Mouse (Mus musculus) hindbrain, embryonic 14.5 days (tissue): Measurements from ENCODE around the gene Itga9. TPM values are rescaled to one million over a fixed set of nuclear protein-coding genes. Genes with fewer than 3 reads are reported as not detected.

Source experiments
- ATAC-seq: fragments of 200-750 bp; cut with Nextera tagmentation; 2 replicates; pipeline ENCODE4 v1.8.0; 2017; ENCODE audit warnings: moderate number of reproducible peaks, mild to moderate bottlenecking, moderate TSS enrichment, moderate library complexity; ENCODE audit not compliant: low FRiP score
- DNase-seq: peaks from one replicate; pipeline ENCODE4 v3.0.0-alpha.2; 2015; ENCODE audit warnings: low spot score
- H3K27ac ChIP-seq: fragments of 300-500 bp; sonication (generic); 2 replicates; pipeline ENCODE4 v1.5.1; 2014; ENCODE audit warnings: mild to moderate bottlenecking, moderate library complexity
- H3K27me3 ChIP-seq: fragments of 300-500 bp; sonication (generic); 2 replicates; pipeline ENCODE4 v1.6.1; 2014; ENCODE audit warnings: mild to moderate bottlenecking, low read length, mixed read lengths; ENCODE audit not compliant: control insufficient read depth, insufficient read depth
- H3K36me3 ChIP-seq: fragments of 300-500 bp; sonication (generic); replicated peaks from 2 replicates; pipeline ENCODE4 v1.6.1; 2014; ENCODE audit not compliant: control insufficient read depth, insufficient read depth
- H3K4me1 ChIP-seq: fragments of 300-500 bp; sonication (generic); replicated peaks from 2 replicates; pipeline ENCODE4 v1.6.1; 2014; ENCODE audit warnings: antibody characterized with exemption, low read length, mixed read lengths; ENCODE audit not compliant: control insufficient read depth, insufficient read depth
- H3K4me2 ChIP-seq: fragments of 300-500 bp; sonication (generic); replicated peaks from 2 replicates; pipeline ENCODE4 v1.6.1; 2014; ENCODE audit warnings: mild to moderate bottlenecking, moderate library complexity
- H3K4me3 ChIP-seq: fragments of 300-500 bp; sonication (generic); replicated peaks from 2 replicates; pipeline ENCODE4 v1.5.1; 2014; ENCODE audit warnings: mild to moderate bottlenecking, low read length
- H3K9ac ChIP-seq: fragments of 300-500 bp; sonication (generic); 2 replicates; pipeline ENCODE4 v1.6.1; 2014
- H3K9me3 ChIP-seq: fragments of 300-500 bp; sonication (generic); 2 replicates; pipeline ENCODE4 v1.6.1; 2016; ENCODE audit warnings: low read length; ENCODE audit not compliant: control insufficient read depth
- WGBS: fragments of 180-500 bp; shearing (Covaris S2); extraction: QIAGEN DNeasy Blood & Tissue Kit; methylation state at CpG from one replicate; pipeline ENCODE4 v1.1.7; 2014; 5-methylcytosine and 5-hydroxymethylcytosine counted together
- polyA plus RNA-seq: library from polyadenylated mRNA; unstranded; fragments of >200 nt; fragmentation: Nextera tagmentation; extraction: Ambion mirVana; gene quantifications from 2 replicates; pipeline ENCODE4 v1.2.1, GENCODE M21; 2014

Gene Itga9
- polyA plus RNA-seq, 1 experiment from 2014 or later = 4.4 TPM

DNA sequence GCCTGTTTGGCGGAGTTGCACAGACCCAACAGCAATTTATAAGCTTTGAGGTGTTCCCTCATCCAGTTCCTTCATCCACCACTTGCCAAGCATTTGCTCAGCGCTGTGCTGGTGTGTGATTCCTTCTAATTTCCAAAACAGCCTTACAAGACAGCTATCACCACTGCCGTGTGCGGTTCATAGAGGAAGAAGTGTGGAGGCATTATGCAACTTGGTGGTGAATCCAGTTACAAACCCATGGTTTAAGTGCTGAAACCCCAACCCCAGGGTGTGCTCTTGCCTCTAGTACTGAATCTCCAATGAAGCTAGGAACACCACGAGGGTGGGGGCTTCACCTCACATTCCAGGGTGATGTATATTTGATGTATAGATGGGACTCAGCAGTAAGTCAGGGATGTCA, 53.3 kb downstream of the Itga9 start:
- Histone ChIP-seq H3K4me3 (no peak overlapping the region), H3K27me3 (no peaks in the 10 kb centered on the region), H3K27ac (no peak overlapping the region), H3K4me2 (no peak overlapping the region), H3K9ac (no peak overlapping the region), H3K36me3 (no peaks in the 10 kb centered on the region), H3K9me3 (no peaks in the 10 kb centered on the region), H3K4me1 (no peaks in the 10 kb centered on the region)
- WGBS = 89% methylated on average over 5 of the region's 5 CpGs
- DNase-seq = no peak
- no peak for ATAC-seq

DNA sequence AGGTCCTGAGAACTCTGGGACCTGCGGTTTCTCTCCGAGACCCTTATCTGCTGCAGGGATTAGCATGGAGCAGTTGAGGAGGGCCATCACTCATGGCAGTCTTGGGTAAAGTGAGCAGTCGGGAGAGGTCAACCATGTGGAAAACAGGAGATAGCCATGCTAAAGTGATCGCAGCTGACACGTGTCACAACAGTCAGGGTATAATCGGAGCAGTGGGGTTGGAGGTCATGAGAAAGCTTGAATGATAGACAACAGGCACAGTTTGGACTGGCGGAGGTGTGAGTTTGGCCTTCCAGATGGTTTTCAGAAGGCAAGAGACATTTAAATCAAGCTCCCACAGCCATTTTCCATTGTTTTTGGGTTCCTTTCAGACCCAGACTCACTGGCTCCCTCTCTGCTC, 53.8 kb downstream of the Itga9 start:
- Histone ChIP-seq H3K9me3 (no peaks in the 10 kb centered on the region), H3K9ac (no peak overlapping the region), H3K36me3 (no peaks in the 10 kb centered on the region), H3K4me3 (no peak overlapping the region), H3K4me1 (no peaks in the 10 kb centered on the region), H3K27me3 (no peaks in the 10 kb centered on the region), H3K4me2 (no peak overlapping the region), H3K27ac (no peak overlapping the region)
- no peak for ATAC-seq
- no peak for DNase-seq
- 88% methylated on average over 7 of the region's 7 CpGs for WGBS

DNA sequence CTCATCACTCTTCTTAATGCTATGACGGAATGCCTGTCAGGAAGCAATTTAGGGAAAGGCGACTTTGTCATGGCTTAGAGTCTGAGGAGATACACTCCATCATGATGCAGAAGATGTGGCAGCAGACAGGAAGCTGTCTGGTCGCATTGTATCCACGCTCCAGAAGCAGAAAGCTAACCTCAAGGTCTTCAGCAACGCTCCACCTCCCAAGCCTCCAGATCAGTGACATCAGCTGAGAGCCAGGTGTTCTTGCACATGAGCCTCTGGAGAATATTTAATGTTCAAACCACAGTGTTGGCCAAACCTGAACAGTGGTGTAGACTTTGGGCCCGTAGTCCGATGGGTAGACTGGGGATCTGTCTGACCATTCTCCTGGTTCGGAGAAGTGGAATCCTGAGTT, 55.5 kb downstream of the Itga9 start:
- no peaks in the 10 kb centered on the region for H3K4me1 ChIP-seq
- H3K4me3 ChIP-seq = no peak overlapping the region
- no peaks in the 10 kb centered on the region for H3K27me3 ChIP-seq
- H3K9me3 ChIP-seq = no peaks in the 10 kb centered on the region
- DNase-seq (no peak), ATAC-seq (no peak)
- no peak overlapping the region for H3K9ac ChIP-seq
- 91% methylated on average over 8 of the region's 8 CpGs for WGBS
- no peak overlapping the region for H3K4me2 ChIP-seq
- H3K27ac ChIP-seq = no peak overlapping the region
- no peaks in the 10 kb centered on the region for H3K36me3 ChIP-seq

DNA sequence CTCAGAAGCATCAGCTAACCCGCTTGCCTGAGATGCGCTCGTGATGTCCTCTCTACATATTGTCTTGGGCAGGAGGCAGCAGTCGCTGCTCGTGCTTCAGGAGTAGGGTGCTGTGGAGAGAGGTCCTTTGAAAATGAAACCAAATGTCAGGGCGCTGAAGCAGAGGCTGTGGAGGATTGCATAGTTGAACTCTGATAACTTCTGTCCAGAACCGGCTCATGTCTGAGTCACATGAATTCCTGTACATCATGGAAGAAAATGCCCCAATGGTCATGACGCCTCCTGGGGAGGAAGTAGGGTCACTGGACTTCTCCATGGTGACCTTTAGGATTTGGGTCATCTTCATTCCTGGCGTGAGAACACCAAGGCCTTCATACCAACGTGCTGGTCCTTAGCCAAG, 56.0 kb downstream of the Itga9 start:
- 91% methylated on average over 10 of the region's 10 CpGs for WGBS
- H3K4me2 ChIP-seq = no peak overlapping the region
- no peaks in the 10 kb centered on the region for H3K27me3 ChIP-seq
- DNase-seq = no peak
- no peaks in the 10 kb centered on the region for H3K9me3 ChIP-seq
- no peak for ATAC-seq
- H3K27ac ChIP-seq = no peak overlapping the region
- no peaks in the 10 kb centered on the region for H3K4me1 ChIP-seq
- H3K36me3 ChIP-seq = no peaks in the 10 kb centered on the region
- H3K4me3 ChIP-seq = no peak overlapping the region
- H3K9ac ChIP-seq = no peak overlapping the region

DNA sequence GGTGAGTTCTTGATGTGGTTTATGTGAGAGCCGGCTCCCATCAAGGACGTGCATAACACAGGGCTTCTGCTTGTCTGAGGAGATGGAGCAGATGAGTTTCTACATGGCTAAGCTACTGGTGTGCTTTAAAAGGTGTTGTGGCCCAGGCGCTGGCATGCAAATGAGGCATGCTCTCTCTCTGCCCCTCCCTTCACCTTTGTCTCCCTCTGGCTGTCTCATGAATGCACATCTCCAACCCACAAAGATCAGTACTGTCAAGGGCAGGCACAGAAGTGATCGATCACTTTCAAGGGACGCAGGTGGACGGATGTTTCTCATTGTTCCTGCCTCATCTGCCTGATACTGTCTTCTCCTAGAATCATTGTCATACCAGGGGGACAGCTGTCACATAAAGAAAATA, 57.4 kb downstream of the Itga9 start:
- Histone ChIP-seq H3K9me3 (no peaks in the 10 kb centered on the region), H3K4me3 (no peak overlapping the region), H3K9ac (no peak overlapping the region), H3K4me1 (no peaks in the 10 kb centered on the region), H3K27me3 (no peaks in the 10 kb centered on the region), H3K36me3 (no peaks in the 10 kb centered on the region), H3K27ac (no peak overlapping the region), H3K4me2 (no peak overlapping the region)
- ATAC-seq (no peak), DNase-seq (no peak)
- WGBS = 43% methylated on average over 6 of the region's 6 CpGs

DNA sequence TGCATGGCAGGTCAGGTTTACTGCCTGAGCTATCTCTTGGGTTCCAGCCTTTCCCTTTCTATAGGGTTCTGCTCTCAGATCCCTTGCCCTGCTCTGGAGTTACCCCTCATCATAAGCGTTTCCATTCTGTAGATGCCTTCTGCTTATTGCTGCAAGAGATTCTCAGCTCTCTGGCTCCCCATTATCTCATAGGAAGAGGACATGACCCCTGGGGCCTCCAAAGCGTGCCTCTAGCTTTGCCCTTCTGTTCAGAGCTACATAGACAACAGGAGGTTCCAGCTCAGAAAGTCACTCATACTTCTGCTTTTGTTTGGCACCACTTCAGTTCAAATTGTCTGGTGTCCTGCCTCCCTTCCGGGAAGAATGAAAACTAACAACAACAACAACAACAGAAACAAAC, 59.6 kb downstream of the Itga9 start:
- 76% methylated on average over 3 of the region's 3 CpGs for WGBS
- ATAC-seq = no peak
- Histone ChIP-seq H3K9ac (no peak overlapping the region), H3K36me3 (no peaks in the 10 kb centered on the region), H3K9me3 (0 out of 2 replicates have a peak, but pooled peaks cover 7% of the 10 kb centered on the region), H3K4me1 (no peaks in the 10 kb centered on the region), H3K27me3 (no peaks in the 10 kb centered on the region), H3K4me2 (no peak overlapping the region), H3K27ac (no peak overlapping the region), H3K4me3 (no peak overlapping the region)
- DNase-seq = no peak

DNA sequence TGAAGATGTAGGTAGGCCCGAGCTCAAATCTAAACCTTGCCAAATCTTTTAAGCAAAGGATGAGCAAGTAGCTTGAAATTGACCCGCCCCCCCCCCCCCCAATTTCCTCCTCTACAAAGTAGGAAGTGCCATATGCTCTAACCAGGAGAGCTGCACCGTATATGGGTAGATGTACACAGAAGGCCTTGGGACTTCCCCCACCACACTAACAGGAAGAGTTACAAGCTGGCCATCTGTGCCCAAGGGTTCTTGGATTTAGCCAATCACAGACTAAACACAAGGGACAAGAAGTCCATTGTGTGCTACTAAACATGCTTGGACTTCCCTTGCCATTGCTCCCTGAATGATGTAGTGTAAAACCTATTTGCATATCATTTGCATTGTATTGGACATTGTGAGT, 63.2 kb downstream of the Itga9 start:
- Histone ChIP-seq H3K4me2 (no peak overlapping the region), H3K4me1 (no peaks in the 10 kb centered on the region), H3K27ac (no peak overlapping the region), H3K27me3 (no peaks in the 10 kb centered on the region), H3K36me3 (no peaks in the 10 kb centered on the region), H3K9me3 (0 out of 2 replicates have a peak, but pooled peaks cover 7% of the 10 kb centered on the region), H3K9ac (no peak overlapping the region), H3K4me3 (no peak overlapping the region)
- ATAC-seq (no peak), DNase-seq (no peak)
- WGBS = 79% methylated on average over 3 of the region's 3 CpGs

DNA sequence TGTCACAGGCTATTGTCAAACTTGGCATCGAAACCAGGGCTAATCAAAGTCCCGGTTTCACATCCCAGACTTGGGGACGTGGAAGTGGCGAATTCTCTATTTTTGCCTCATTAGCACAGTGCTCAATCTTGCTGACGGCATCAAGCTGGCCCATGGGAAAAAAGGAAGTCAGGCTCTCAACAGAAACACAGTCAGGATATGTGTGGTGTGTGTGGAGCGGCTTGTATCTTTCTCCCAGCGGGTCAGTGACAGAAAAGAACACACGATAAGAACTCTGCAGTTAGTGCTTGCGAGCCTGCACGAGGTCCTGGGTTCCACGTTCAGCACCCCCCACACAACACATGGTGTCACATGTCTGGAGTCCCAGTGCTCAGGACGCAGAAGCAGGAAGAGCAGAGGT, 67.8 kb downstream of the Itga9 start:
- 65% methylated on average over 12 of the region's 12 CpGs for WGBS

DNA sequence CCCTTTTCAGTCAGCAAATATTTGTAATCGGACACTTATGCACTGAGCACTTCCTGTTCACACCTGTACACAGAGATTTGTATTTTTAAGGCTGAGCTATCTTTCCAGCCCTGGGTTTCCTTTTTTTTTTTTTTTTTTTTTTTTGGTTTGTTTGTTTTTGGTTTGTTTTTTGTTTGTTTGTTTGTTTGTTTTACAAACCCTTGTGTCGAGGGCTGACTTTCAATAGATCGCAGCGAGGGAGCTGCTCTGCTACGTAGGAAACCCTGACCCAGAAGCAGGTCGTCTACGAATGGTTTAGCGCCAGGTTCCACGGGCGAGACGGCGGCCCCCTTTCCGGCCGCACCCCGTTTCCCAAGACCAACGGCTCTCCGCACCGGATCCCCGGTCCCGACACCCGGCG, 68.3 kb downstream of the Itga9 start:
- Histone ChIP-seq H3K27me3 (no peaks in the 10 kb centered on the region), H3K4me1 (peaks cover 12% of the 10 kb centered on the region), H3K9ac (no peak overlapping the region), H3K4me2 (no peak overlapping the region), H3K4me3 (no peak overlapping the region), H3K9me3 (0 out of 2 replicates have a peak, but pooled peaks cover 5% of the 10 kb centered on the region), H3K36me3 (no peaks in the 10 kb centered on the region), H3K27ac (no peak overlapping the region)
- no peak for ATAC-seq
- peak; percentile 44 for DNase-seq
- 89% methylated on average over 22 of the region's 22 CpGs for WGBS

More for the DNA sequence above, 67.8 kb downstream of the Itga9 start:
- no peak for DNase-seq
- Histone ChIP-seq H3K4me3 (no peak overlapping the region), H3K27me3 (no peaks in the 10 kb centered on the region), H3K9me3 (0 out of 2 replicates have a peak, but pooled peaks cover 7% of the 10 kb centered on the region), H3K36me3 (no peaks in the 10 kb centered on the region), H3K27ac (no peak overlapping the region), H3K9ac (no peak overlapping the region), H3K4me1 (peaks cover 12% of the 10 kb centered on the region), H3K4me2 (no peak overlapping the region)
- ATAC-seq = no peak

DNA sequence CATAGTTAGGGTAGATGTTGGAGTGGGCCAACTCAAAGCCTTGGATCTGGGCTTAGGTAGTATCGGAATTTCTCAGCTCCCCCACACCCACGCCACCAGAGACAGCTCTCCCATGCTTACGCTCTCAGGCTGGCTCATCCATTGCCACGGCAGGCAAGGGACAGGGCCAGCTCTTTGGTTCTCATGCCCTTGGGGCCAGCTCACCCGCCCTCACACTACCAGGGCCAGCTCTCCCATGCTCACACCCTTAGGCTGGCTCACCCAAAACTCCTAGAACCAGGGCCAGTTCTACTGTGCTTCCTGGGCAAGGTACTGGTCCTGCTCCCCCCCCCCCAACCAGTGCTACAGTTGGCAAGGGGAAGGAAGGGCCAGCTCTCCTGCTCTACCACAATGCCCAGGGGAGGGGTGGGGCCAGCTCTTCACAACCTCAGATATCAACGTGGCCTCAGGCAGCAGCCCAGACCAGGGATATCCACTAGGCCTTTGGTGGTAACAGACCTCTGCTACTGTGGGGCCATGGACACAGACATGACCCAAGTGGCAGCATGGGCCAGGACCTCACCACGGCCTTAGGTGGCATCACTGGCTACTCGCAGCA, 69.2 kb downstream of the Itga9 start:
- peaks cover 12% of the 10 kb centered on the region for H3K4me1 ChIP-seq
- H3K4me2 ChIP-seq = no peak overlapping the region
- no peaks in the 10 kb centered on the region for H3K36me3 ChIP-seq
- no peak overlapping the region for H3K9ac ChIP-seq
- H3K4me3 ChIP-seq = no peak overlapping the region
- H3K9me3 ChIP-seq = no peaks in the 10 kb centered on the region
- WGBS = 97% methylated on average over 8 of the region's 8 CpGs
- H3K27ac ChIP-seq = no peak overlapping the region
- ATAC-seq (no peak), DNase-seq (no peak)
- H3K27me3 ChIP-seq = no peaks in the 10 kb centered on the region
